Mouse (Mus musculus): ENCODE measurements at regions not wholly inside any gene's neighbourhood (a gene's known extent, or its start where the extent isn't known, plus 50 kb on each side); places are given as distances from the start of the nearest gene placed in this dataset.

DNA sequence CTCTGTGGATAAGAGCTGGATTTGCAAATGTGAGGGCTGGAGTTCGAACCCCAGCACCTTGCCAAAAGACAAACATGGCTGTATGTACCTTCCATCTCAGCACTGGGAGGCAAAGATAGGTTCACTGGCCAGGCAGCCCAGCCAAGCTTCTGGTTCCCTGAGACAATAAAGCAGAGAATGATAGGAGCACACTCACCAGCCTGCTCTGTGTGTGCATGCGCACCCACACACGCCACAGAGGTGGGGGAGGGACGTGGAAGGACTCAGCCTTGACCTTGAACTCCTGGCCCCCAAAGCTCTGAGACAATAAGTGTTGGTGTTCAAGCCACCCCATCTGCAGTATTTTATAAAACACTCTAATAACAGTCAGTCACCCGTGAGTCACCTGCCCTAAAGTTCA lies 138.1 kb downstream of the Setd4 start:
- no peak for TF ChIP-seq ZNF384 (IDR thresholded peaks at IDR 0.05; ENCODE audit: low read depth, low read length)
- no peak for TF ChIP-seq MAFK (IDR thresholded peaks at IDR 0.05; ENCODE audit: insufficient read depth, low read depth, low read length)
